Mouse (Mus musculus): ENCODE results near the gene Negr1.
"Not testable (repeated sequence)": the region's sequence is repeated elsewhere in the genome, so short reads cannot be mapped to it uniquely, and the experiment has no call there.

Gene Negr1

GRCm38 (mm10) chr3:157036016-157036415 lies 474.4 kb downstream of the Negr1 start:
- DNase-seq, result no peak

GRCm38 (mm10) chr3:157036568-157036967 lies 475.0 kb downstream of the Negr1 start:
- no peak for DNase-seq

GRCm38 (mm10) chr3:157040619-157041018 lies 479.0 kb downstream of the Negr1 start:
- DNase-seq, result peak; percentile 80

GRCm38 (mm10) chr3:157044565-157044964 lies 483.0 kb downstream of the Negr1 start:
- DNase-seq, result no peak

GRCm38 (mm10) chr3:157064438-157064837 lies 502.8 kb downstream of the Negr1 start:
- not testable (repeated sequence) for DNase-seq

- DNase-seq, result no peak
Observed at GRCm38 (mm10) chr3:157066331-157066730, 504.7 kb downstream of the Negr1 start.

GRCm38 (mm10) chr3:157079250-157079965 lies 517.8 kb downstream of the Negr1 start:
- no peak for DNase-seq

GRCm38 (mm10) chr3:157079966-157080306 lies 518.3 kb downstream of the Negr1 start:
- no peak for DNase-seq

GRCm38 (mm10) chr3:157080585-157080984 lies 519.0 kb downstream of the Negr1 start:
- DNase-seq, result no peak

GRCm38 (mm10) chr3:157082808-157083784 lies 521.5 kb downstream of the Negr1 start:
- no peak for DNase-seq

GRCm38 (mm10) chr3:157085180-157085579 lies 523.6 kb downstream of the Negr1 start:
- DNase-seq, result no peak

GRCm38 (mm10) chr3:157090051-157090450 lies 528.5 kb downstream of the Negr1 start:
- no peak for DNase-seq

GRCm38 (mm10) chr3:157096284-157096683 lies 534.7 kb downstream of the Negr1 start:
- DNase-seq, result peak; percentile 29

- no peak for DNase-seq
Observed at GRCm38 (mm10) chr3:157097514-157097913, 535.9 kb downstream of the Negr1 start.

GRCm38 (mm10) chr3:157098417-157098816 lies 536.8 kb downstream of the Negr1 start:
- peak; percentile 50 for DNase-seq

- DNase-seq, result no peak
Observed at GRCm38 (mm10) chr3:157104866-157105579, 543.4 kb downstream of the Negr1 start.

- DNase-seq, result no peak
Observed at GRCm38 (mm10) chr3:157105580-157106264, 544.1 kb downstream of the Negr1 start.

- DNase-seq, result no peak
Observed at GRCm38 (mm10) chr3:157108156-157108555, 546.6 kb downstream of the Negr1 start.

- peak; percentile 72 for DNase-seq
Observed at GRCm38 (mm10) chr3:157109308-157109707, 547.7 kb downstream of the Negr1 start.

- DNase-seq, result peak; percentile 26
Observed at GRCm38 (mm10) chr3:157115105-157115760, 553.6 kb downstream of the Negr1 start.

GRCm38 (mm10) chr3:157116024-157116423 lies 554.4 kb downstream of the Negr1 start:
- DNase-seq, result no peak

- DNase-seq, result no peak
Observed at GRCm38 (mm10) chr3:157119916-157120315, 558.3 kb downstream of the Negr1 start.

All from right cerebral cortex, adult 18-20 months (tissue).